Mouse (Mus musculus) subcutaneous adipose tissue, adult 2 months (tissue): ENCODE results near the gene Rps6kb2. TPM values are rescaled to one million over a fixed set of nuclear protein-coding genes. Genes with fewer than 3 reads are reported as not detected.

Experiments
- polyA plus RNA-seq: library from polyadenylated mRNA; depleted of rRNA; stranded (reverse); fragments of >200 nt; gene quantifications from 2 replicates; pipeline ENCODE4 v1.2.3, GENCODE M21; 2012; ENCODE audit warnings: low replicate concordance; rRNA removed

Gene Rps6kb2
- polyA plus RNA-seq, result 48.6 and 51.8 TPM in 2 replicates

DNA sequence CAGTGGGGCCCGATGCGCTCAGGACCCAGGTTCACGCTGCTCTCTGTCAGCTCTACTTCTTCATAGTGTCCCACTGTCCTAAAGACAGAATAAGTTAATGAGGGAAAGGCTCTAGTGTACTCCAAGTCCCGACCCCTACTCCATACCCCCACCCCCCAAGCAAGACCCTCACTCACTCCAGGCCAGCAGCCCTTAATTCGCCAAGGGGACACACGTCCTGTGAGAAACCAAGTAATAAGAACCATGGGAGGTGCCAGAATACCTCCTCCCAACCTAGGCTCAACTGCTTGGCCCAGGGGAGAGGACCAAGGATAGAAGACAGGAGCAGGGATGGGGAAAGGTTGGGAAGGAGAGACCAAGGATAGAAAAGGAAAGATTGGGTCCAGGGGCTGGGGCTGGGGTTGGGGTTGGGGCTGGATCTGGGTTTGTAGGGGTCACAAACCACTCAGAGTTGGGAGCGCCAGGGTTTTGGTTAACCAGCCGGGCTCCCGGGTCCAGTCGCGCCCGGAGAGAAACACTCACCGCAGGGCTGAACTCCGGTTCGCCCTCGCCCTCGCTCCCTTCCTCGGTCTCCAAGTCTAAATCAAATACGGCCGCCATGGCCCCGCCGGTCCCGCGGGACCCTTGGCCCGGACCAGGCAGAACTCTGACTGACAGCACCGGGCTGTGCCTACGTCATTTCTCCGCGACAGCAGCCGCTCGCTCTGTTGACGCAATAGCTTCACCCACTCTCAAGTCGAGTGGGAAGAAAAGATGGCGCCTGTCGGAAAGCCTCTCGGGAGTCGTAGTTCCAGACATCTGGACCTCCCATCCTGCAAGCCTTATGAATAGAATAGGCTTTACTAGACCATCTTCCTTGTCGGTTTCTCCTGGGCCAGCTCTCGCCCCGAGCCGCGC lies at the start of gene Rps6kb2:
Rps6kb2 (minus strand) TSS at position 709 of the 897 bp plus-strand sequence.

DNA sequence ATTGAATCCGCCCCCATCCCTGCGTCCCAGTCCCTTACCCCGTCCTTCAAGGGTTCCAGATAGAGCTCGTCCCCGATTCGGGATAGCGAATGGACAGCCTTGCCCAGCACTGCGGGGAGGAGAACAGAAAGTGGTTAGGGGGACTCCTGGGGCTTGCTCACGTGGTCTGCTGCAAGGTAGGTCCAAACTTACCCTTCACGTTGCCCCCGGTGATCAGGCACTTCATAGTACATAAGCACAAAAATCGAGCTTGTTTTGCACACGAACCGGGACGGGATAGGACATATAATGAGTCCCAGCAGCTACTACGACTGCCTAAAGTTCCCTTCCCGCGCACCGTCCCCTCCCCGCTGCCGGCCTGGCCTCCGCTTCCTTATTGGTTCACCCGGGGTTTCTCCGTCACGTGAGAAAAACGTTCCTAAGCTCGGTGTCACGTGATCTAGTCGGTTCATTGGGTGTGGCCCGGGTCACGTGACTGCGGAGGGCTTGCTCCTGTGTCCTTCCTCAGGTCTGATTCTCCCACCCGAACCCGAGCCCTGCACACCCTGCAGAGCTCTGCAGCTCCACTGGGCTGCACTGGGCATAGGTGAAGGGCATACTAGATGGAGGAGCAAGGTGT lies 38.2 kb upstream of the Rps6kb2 start, which contains the start of gene Rad9a:
Rad9a (minus strand) TSS at position 372 of the 619 bp plus-strand sequence.

DNA sequence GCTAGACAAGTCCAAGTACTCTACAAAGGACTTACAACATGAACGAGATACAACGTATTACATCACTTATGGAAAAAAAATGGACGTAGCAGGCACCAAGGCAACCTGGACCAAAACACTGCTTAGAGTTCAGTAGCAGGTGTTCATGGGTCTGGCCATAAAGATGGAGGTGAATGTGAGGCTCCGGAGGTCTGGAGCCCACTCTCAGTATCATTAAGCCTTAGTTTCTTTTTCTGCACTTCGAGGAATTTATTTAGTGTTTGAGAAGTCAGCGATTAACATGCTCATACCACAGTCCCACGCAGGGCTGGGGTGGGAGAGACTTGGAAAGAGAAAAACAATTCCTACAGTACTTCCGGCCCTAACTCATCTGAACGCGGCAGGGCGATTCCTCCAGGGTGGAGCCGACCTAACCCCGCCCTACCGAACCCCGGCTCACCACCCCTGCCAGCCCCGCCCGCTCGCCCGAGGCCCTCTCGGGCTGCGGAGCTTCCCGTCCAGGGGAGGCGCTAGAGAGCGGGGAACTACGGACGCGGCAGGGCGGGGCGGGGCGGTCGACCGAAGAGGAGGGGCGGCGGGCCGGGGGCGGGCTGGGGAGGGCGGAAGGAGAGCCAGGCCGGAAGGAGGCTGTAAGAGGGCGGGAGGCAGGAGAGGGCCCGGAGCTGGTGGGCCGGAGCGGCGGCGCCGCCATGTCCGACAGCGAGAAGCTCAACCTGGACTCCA lies 28.5 kb upstream of the Rps6kb2 start, which contains the start of gene Ppp1ca:
Ppp1ca (plus strand) TSS at position 538 of the 723 bp plus-strand sequence.

DNA sequence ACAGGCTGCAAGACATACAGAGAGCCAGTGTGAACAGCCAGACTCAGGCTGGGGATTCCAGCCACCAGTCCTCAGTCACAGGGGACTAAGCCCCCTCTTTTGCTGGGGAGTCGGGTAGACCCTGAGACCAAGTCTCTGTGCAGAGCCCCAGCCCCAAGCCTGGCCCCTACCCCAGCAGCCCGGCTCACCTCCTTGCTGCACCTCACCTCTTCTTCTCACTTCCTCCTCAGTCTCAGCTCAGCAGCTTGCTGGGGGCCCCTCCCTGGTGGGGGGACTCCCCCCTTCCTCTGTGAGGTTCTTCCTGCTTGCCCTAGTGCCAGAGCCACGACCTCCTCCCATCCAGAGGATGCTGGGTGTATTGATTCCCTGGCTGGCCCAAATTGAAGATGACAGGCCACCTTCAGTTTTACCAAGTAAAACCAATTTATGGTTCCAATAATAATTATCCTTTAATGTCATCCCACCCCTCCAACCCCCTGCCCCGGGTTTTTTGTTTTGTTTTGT lies 27.7 kb upstream of the Rps6kb2 start, which contains the start of gene Tbc1d10c:
Tbc1d10c (minus strand) TSS at position 454 of the 504 bp plus-strand sequence.

DNA sequence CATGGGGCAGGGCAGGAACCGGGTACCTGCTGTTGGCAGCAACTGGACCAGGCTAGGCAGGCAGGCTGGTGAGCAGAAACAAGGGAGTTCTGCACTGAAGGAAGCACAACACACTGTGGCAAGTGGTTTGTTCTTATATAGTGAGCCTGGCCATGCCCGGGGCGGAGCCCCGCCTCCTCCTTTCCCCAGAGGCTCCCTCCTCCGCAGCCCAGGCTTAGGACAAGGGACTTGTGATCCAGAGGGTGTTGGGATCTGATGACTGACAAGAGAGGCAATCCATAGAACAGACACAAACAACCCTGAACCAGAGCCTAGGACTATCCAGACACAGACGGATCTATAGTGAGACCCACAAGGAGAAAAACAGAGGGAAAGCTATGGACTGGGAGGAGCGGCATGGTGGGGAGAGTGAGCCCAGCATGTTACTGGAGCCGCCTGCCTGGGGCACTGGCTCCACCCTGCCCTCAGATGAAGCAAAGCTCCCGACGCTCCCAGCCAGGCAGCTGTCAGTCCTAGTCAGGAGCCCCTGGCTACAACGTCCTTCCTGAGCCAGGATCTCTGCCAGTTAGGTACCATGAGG lies 12.3 kb upstream of the Rps6kb2 start, which contains the start of gene Carns1:
Carns1 (minus strand) TSS at position 112 of the 580 bp plus-strand sequence.

DNA sequence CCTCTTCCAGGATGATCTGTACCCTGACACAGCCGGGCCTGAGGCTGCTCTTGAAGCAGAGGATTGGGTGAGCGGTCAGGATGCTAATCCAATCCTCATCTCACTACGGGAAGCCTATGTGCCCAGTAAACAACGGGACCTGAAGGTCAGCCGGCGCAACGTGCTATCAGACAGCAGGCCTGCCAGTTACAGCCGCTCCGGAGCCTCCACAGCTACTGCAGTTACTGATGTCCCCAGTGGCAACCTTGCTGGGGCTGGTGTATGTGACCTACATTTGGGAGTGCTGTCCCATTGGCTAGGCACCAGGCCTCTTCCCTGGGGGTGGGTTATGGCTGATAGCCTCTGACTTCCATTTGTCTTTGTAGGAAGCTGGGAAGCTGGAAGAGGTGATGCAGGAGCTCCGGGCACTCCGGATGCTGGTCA lies 9.9 kb downstream of the Rps6kb2 start, which contains the start of gene Ptprcap:
Ptprcap (plus strand) TSS at position 373 of the 423 bp plus-strand sequence.

DNA sequence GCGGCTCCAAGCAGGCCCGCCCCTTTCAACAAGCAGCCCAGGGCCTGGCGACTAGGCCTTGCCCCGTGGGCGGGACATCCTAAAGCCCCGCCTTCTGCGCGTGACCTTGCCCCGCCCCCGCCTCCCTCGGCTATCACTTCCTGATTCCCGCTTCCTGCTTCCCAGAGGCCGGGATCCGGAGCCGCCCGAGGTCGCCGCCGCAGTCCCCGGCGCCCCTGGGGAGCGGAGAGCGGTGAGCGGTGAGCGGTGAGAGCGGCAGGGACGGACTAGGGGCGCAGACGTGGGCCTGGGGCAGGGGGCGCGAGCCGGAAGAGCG lies 14.7 kb downstream of the Rps6kb2 start, which contains the start of gene Coro1b:
Coro1b (plus strand) TSS at position 129 of the 316 bp plus-strand sequence.

DNA sequence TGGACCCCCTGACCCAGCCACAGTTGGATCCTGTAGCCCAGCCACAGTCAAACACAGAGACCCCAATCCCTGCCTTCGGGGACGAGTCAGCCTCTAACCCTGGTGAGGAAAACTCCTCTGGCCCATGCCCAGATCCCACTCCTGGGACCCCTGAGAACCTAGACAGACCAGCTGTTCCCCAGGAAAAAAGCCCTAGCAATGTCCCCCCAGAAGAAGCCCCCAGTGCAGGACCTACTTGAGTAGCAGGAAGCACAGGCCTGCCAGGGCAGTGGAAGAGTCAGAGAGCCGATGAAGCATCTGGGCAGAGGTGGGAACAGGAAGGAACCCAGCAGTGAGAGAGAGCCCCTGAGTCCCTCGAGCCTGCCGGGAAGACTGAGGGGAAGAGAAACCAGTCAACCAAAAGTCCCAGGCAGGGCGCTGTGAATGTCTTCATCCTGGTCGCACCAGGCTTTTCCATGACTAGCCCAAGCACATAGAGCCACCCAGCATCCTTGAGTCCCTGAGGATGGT lies 19.3 kb downstream of the Rps6kb2 start, which contains the start of gene Cabp4:
Cabp4 (minus strand) TSS at position 275 of the 510 bp plus-strand sequence.

DNA sequence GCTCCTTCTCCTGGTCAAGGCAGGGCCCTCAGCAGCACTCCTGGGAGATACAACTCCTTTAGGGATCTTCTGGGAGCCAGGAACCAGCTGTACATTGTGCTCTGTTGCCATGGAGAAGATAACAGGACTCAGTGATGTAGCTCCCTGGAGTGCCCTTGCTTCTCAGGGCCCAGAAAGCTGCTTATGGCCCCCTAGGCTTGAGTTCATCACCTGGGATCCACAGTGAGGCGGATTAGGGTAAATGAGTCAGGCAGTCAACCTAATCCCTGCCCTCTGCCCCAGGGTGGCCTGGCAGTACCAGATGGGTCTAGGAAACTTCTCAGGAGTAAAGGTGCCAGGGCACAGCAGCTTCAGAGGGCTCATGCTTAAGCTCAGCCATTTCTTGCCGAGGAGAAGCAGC lies 23.7 kb downstream of the Rps6kb2 start, which contains the start of gene Gpr152:
Gpr152 (plus strand) TSS at position 342 of the 400 bp plus-strand sequence.

DNA sequence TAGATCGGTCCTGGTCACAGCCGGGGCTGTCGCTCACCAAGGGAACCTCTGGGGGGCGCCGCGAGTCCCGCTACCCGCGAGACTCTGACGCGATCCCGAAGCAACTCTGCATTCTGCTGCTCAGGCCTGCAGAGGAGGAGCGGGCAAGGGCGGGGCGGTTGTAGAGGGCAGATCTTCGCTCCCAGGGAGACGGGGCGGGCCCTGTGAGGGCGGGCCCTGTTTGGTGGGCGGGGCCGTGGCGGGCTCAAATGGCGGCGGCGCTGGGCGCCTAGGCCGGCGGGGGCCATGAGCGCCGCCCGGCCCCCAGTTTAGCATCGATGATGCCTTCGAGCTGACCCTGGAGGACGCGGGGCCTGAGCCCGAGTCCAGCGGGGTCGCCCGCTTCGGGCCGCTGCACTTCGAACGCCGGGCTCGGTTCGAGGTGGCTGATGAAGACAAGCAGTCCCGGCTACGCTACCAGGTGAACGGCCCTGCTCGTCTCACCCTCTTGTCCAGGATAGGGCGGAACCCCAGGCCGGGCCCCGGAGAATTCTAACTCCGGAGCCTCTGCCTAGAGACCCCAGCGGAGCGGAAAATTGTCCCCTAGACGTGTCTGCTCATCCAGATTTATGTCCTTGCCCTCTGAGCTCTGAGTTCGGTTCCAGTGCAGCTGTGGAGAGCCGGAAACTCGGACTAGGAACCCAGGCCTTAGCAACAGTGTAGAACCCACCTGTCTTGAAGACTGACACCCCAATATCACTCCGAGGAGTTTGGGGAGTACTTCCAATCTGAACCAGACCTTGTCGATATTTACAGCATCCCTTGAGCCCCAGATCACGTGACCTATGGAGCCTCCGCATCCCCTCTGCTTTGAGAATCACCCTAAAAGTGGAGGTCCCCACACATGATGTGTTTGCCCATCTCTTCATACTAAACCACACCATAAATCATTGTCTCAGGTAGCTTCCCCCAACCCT lies 37.1 kb downstream of the Rps6kb2 start, which contains the start of gene Aip:
Aip (minus strand) TSS at position 118 of the 956 bp plus-strand sequence.

Other genes starting within 250 kb of the Rps6kb2 start
- gene Aldh3b1, start 233.5 kb downstream of the Rps6kb2 start, polyA plus RNA-seq, result 11.6 and 18.9 TPM in 2 replicates
- 165 and 222 TPM in 2 replicates for gene Unc93b1, start 228.2 kb downstream of the Rps6kb2 start, polyA plus RNA-seq
- gene Aldh3b3, start 204.7 kb downstream of the Rps6kb2 start, polyA plus RNA-seq, result 0.50 and 1.5 TPM in 2 replicates
- gene Aldh3b2, start 191.0 kb downstream of the Rps6kb2 start, polyA plus RNA-seq, result 23.0 and 56.2 TPM in 2 replicates
- gene Acy3, start 176.8 kb downstream of the Rps6kb2 start, polyA plus RNA-seq, result 37.6 and 75.0 TPM in 2 replicates
- not detected in 2 replicates for gene Tbx10, start 170.6 kb downstream of the Rps6kb2 start, polyA plus RNA-seq
- 8.2 and 27.4 TPM in 2 replicates for gene Nudt8, start 162.8 kb downstream of the Rps6kb2 start, polyA plus RNA-seq
- 0.85 and 3.3 TPM in 2 replicates for gene Gm49405, start 162.7 kb downstream of the Rps6kb2 start, polyA plus RNA-seq
- 3.1 and 10.1 TPM in 2 replicates for gene Doc2g, start 160.0 kb downstream of the Rps6kb2 start, polyA plus RNA-seq
- 208 and 265 TPM in 2 replicates for gene Ndufv1, start 150.5 kb downstream of the Rps6kb2 start, polyA plus RNA-seq
- gene Gstp1, start 125.4 kb downstream of the Rps6kb2 start, polyA plus RNA-seq, result 601 and 616 TPM in 2 replicates
- 48.1 and 59.0 TPM in 2 replicates for gene Gstp2, start 117.3 kb downstream of the Rps6kb2 start, polyA plus RNA-seq
- gene Gstp3, start 103.8 kb downstream of the Rps6kb2 start, polyA plus RNA-seq, result 2.2 and 2.5 TPM in 2 replicates
- not detected in 2 replicates for gene Cabp2, start 81.8 kb downstream of the Rps6kb2 start, polyA plus RNA-seq
- gene Cdk2ap2, start 66.2 kb downstream of the Rps6kb2 start, polyA plus RNA-seq, result 139 and 211 TPM in 2 replicates
- 115 and 122 TPM in 2 replicates for gene Pitpnm1, start 63.4 kb downstream of the Rps6kb2 start, polyA plus RNA-seq
- 127 and 158 TPM in 2 replicates for gene Aip, start 37.5 kb downstream of the Rps6kb2 start, polyA plus RNA-seq
- gene Gpr152, start 23.6 kb downstream of the Rps6kb2 start, polyA plus RNA-seq, result 0.26 and 0.43 TPM in 2 replicates
- gene Cabp4, start 19.3 kb downstream of the Rps6kb2 start, polyA plus RNA-seq, result 0.59 and 0.64 TPM in 2 replicates
- gene Coro1b, start 14.7 kb downstream of the Rps6kb2 start, polyA plus RNA-seq, result 355 and 367 TPM in 2 replicates
- gene Ptprcap, start 9.8 kb downstream of the Rps6kb2 start, polyA plus RNA-seq, result 5.9 and 12.6 TPM in 2 replicates
- 12.9 and 15.8 TPM in 2 replicates for gene Carns1, start 12.1 kb upstream of the Rps6kb2 start, polyA plus RNA-seq
- 4.8 and 10.3 TPM in 2 replicates for gene Tbc1d10c, start 27.9 kb upstream of the Rps6kb2 start, polyA plus RNA-seq
- 495 and 521 TPM in 2 replicates for gene Ppp1ca, start 28.7 kb upstream of the Rps6kb2 start, polyA plus RNA-seq
- gene Rad9a, start 38.3 kb upstream of the Rps6kb2 start, polyA plus RNA-seq, result 37.6 and 43.6 TPM in 2 replicates
- 8.6 and 37.5 TPM in 2 replicates for gene Clcf1, start 50.9 kb upstream of the Rps6kb2 start, polyA plus RNA-seq
- gene AC109138.7, start 51.0 kb upstream of the Rps6kb2 start, polyA plus RNA-seq, result not detected in 2 replicates
- 133 and 268 TPM in 2 replicates for gene Pold4, start 68.5 kb upstream of the Rps6kb2 start, polyA plus RNA-seq
- gene Ssh3, start 105.8 kb upstream of the Rps6kb2 start, polyA plus RNA-seq, result 50.2 and 94.5 TPM in 2 replicates
- 3.6 and 11.6 TPM in 2 replicates for gene Ankrd13d, start 119.8 kb upstream of the Rps6kb2 start, polyA plus RNA-seq
- gene Grk2, start 142.9 kb upstream of the Rps6kb2 start, polyA plus RNA-seq, result 78.6 and 99.4 TPM in 2 replicates
- 97.1 and 163 TPM in 2 replicates for gene Kdm2a, start 234.9 kb upstream of the Rps6kb2 start, polyA plus RNA-seq